Mouse (Mus musculus): ENCODE results near the gene 1700016D06Rik. TPM values are rescaled to one million over a fixed set of nuclear protein-coding genes. Genes with fewer than 3 reads are reported as not detected.

The 1700016D06Rik gene
- not detected in 2 replicates for polyA plus RNA-seq (2012)

GRCm38 (mm10) chr8:11701033-11701362 is at the start of gene 1700016D06Rik:
Gene 1700016D06Rik, minus strand, starts transcription at chr8:11701063.
- TF ChIP-seq GATA1 (IDR thresholded peaks at IDR 0.05; ENCODE audit: low read length), result no peak

DNA sequence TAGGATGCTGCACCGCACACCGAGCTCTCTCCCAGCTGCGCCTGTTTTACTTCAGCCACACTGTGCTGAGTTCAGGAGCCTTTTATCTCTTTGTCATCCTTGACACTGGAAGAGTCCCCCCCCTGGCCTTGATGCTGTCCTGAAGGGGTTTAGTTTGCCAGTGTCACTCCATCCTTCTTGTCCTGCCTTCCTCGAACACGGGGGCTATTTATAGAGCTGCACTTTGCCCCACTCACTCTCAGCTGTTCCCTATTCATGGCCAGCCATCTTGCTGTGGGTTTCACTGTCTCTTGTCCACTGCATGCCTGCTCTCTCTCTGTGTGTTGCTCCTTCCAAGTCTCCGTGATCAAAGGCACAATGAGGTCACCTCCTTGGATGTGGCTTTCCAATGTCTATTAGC is 48.6 kb upstream of the 1700016D06Rik start:
- TF ChIP-seq GATA1 (IDR thresholded peaks at IDR 0.05; ENCODE audit: low read length), result no peak

DNA sequence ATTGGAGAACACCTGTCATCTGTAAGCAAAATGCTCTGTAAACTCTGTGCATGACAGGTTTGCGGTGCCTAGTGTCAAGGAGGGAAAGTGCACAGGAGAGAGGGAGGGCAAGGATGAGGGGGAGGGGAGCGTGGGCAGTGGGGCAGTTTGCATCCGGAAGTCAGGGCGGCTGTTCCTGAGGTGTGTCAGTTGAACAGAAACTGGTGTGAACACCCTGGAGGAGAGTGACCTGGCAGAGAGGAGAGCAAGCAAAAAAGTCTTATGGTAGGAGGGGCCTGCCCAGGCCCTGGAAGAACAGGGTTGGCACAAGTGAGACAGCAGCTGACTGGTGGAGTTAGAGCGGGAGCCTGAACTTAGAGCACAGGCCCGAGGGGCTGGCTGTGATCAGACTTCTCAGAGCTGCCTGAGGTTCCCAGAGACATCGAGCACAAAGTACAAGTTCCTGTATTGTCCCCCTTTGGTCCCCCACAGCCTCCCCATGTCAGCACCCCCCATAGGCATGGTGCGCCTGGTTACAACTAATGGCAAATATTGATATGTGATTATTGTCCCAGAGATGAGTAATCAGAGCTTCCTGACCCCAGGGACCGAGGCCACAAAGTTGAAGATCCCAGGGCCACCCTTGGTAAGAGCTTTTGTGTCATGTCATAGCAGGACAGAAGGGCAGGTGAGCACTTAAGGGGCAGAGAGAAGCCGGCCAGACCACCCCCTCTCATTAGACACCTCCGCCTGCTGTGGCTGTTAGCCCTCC is 46.2 kb upstream of the 1700016D06Rik start:
- no peak for TF ChIP-seq GATA1 (IDR thresholded peaks at IDR 0.05; ENCODE audit: low read length)

DNA sequence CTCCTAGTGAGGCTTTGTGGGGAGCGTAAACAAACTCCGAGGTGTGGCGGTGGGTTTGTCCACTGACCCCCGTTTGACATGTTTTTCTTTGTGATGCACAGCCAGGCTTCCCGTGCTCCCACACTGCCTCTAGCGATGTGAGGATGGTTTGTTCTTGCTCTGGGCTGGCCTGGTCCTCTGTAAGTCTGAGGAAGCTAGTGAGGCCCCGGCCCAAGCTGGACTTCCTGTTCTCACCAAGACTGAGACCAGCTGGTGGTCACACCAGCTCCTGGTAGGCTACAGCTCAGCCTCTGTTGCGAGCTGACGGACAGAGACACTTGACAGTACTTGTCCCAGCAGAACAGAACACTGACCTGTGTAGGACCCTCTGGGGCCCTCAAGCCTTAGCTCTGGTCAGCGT is 42.7 kb upstream of the 1700016D06Rik start:
- TF ChIP-seq GATA1 (IDR thresholded peaks at IDR 0.05; ENCODE audit: low read length), result no peak

DNA sequence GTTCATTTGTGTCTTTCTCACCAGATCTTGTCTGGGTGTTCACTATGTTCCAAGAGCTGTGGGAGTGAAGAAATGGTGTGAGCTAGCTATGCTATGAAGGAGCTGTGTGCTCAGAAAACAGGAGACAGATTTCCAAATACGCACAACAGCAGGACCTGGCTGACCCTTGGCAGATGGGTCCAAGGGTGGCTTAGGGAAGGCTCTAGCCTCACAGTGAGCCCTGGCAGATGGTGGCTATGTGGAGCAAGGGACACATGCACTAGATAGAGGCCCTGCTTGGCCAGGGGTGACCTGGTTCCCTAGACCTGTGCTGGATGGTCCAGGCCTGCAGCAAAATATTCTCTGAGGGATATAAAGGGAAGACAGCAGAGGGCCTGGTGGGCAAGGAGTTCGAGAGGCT is 40.0 kb upstream of the 1700016D06Rik start:
- TF ChIP-seq GATA1 (IDR thresholded peaks at IDR 0.05; ENCODE audit: low read length), result no peak

- no peak for TF ChIP-seq GATA1 (IDR thresholded peaks at IDR 0.05; ENCODE audit: low read length)
Measured at GRCm38 (mm10) chr8:11739082-11739481, 38.2 kb upstream of the 1700016D06Rik start.

DNA sequence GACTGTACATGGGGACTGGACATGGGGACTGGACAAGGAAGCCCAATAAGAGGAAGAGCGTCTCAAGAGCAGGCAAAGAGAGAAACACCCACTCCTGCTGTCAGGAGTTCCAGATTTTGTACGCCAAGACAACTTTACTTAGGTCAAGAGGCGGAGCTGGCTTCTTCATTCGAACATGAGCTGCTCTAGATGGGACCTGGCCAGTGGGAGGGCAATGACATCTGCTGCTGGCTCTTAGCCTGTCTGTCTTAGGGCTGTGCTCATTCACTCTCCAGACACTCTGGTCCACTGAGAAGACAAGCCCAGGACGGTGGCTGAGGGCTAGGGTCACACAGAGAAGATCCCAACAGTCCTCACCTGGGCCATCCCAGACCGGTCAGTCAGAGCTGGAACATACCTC is 36.2 kb upstream of the 1700016D06Rik start:
- TF ChIP-seq GATA1 (IDR thresholded peaks at IDR 0.05; ENCODE audit: low read length), result no peak

DNA sequence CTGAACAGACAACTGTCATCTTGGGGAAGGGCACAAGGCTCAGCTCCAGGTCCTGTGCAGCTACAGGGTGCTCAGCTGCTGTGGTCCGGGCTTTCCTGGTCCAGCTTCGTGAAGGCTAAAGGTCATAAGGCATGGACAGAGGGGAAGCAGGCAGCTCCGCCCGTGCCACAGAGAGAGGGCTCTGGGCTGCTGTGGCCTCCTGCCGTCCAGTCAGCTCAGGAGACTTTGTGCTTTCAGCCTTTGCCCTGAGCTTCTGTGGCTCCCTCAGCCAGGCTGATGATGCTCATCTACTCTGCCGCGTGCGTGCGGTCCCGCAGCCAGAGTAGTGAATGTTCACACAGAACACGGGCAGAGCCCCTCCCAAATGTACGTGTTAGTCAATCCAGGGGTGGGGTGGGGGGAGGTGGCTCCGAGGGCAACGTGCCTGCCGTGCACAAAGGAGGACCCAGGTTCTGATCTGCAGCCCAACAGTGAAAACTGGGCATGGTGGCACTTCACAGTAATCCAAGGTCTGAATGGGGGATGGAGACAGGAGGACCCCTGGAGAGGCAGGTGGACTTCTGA is 34.9 kb upstream of the 1700016D06Rik start:
- TF ChIP-seq GATA1 (IDR thresholded peaks at IDR 0.05; ENCODE audit: low read length), result no peak

DNA sequence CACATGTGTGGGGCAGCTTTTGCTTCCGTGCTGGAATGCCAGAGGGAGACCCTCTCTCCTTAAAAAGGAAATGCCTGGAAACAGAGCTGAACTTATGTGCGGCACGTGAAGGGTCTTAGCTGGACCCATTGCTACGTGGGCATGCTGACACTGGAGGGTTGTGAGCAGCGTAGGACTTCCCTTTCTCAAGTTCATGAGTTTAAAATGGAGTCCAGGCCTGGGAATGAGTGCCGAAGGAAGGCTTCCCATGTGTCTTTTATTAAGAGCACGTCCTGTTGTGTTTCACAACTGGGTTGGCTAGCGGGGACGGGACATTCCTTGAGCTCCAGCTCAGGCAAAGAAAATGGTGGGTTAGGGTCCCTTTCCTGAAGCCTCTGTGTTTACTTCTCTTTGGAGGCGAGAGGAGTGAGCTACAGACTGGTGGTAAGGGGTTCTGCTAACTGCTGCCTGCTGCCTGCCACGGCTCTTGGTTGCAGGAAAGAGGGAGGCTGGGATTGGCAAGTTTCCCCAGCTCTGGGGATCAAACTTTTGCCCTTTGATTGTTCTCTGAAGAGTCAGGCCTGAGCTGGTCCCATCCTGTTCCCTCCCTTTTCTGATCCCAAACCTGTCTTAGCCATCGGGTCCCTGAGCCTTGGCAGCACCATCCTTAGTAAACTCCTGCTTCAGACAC is 29.5 kb upstream of the 1700016D06Rik start:
- no peak for TF ChIP-seq GATA1 (IDR thresholded peaks at IDR 0.05; ENCODE audit: low read length)

DNA sequence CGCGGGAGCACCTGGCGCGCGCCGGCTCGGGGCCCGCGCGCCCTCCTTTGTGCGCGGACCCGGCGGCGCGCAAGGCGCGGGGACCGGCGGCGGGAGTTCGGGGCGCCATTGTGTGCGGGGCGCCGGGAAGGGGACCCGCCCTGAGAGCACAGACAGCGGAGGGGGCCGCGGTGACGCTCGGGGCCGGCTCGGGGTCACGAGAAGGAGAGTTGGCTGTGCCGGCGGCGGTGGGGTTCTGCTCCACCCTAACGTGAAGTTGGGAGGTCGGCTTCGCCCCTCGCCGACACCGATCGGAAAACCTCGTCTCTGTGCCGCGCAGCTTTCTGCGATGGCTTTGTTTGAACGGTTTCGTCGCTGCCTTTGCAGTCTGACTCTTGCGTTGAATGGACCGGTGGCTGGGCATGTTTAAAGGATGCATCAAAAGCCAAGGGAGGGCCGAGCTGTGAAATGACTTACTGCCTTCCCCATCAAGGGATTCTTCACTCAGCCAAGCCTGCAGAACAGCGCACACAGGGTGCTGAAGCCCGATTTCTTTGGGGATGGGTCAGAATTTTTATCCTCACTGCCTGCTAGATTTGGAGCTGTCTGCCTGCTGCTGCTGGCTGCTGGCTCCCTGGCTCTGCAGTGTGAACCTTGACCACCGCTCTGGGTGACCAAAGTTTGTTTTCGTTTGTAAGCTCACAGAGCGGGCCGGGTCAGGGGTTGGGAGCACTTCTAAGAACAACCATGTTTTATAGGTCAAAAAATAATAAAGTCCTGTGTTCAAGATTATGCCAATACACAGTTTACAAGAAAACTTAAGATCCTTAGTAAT is 27.8 kb upstream of the 1700016D06Rik start:
- no peak for TF ChIP-seq GATA1 (IDR thresholded peaks at IDR 0.05; ENCODE audit: low read length)

- no peak for TF ChIP-seq GATA1 (IDR thresholded peaks at IDR 0.05; ENCODE audit: low read length)
Measured at GRCm38 (mm10) chr8:11727651-11728481, 27.0 kb upstream of the 1700016D06Rik start, which contains the start of gene Arhgef7. Gene Arhgef7, plus strand, starts transcription at chr8:11727721.

- no peak for TF ChIP-seq GATA1 (IDR thresholded peaks at IDR 0.05; ENCODE audit: low read length)
Measured at GRCm38 (mm10) chr8:11727273-11727650, 26.4 kb upstream of the 1700016D06Rik start.

DNA sequence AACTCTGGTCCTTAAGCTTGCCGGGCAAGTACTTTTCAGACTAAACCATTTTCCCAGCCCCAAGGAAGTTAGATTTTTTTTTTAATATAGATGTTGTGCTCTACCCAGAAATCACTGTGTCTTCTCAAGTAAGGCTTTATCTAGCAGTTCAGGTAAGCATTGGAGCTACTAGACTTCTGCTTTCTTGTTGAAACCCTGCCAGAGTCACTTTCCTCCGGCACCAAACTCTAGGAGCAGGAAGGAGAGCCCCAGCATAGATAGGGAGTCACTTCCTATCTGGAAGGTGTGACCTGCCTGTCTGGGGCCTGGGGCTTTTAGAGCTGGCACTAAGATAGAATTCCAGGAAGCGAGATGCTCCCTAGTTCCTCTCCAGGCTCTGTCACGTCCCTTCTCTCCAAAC is 16.3 kb upstream of the 1700016D06Rik start:
- no peak for TF ChIP-seq GATA1 (IDR thresholded peaks at IDR 0.05; ENCODE audit: low read length)

DNA sequence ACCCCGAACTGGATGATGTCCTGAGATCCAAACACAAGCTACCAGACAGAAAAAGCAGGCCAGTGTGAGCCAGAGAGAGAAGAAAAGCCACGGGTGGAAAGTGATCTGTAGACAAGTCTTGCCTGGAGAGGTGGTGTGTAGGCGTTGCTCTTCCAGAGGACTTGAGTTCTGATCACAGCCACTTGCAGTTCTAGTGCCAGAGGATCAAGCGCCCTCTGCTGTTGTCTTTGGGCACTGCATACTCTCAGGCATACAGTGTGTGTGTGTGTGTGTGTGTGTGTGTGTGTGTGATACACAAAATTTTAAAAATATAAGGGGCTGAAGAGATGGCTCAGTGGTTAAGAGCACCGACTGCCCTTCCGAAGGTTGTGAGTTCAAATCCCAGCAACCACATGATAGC is 11.4 kb upstream of the 1700016D06Rik start:
- TF ChIP-seq GATA1 (IDR thresholded peaks at IDR 0.05; ENCODE audit: low read length), result no peak

- no peak for TF ChIP-seq GATA1 (IDR thresholded peaks at IDR 0.05; ENCODE audit: low read length)
Measured at GRCm38 (mm10) chr8:11710415-11710814, 9.6 kb upstream of the 1700016D06Rik start.

All from G1E-ER4 (cell line).